12 mouse cellular contexts compared by ENCODE assay signal in genomic region chr1:143918949-143919348, GRCm38 (mm10).
DNase-seq lines count a peak whose midpoint lies in the region; ATAC-seq lines count a peak whose summit lies in the region.
"Had no signal": no experiment of that assay in that cellular context is flagged by ENCODE, and none has a peak within 500 bp of the region (broad histone marks: within the 10 kb centered on the region; RNA-seq: fewer than 3 reads in every experiment).

No protein-coding gene starts in this region.

- no peak overlapping the region for H3K9ac ChIP-seq in heart, embryonic 12.5 days
- H3K9ac ChIP-seq: forebrain, embryonic 13.5 days; hindbrain, embryonic 15.5 days had no signal

- no peak overlapping the region for H3K4me2 ChIP-seq in heart, embryonic 12.5 days
- H3K4me2 ChIP-seq: forebrain, embryonic 13.5 days; hindbrain, embryonic 15.5 days had no signal

- no peak overlapping the region for H3K27ac ChIP-seq in heart, embryonic 12.5 days (ENCODE audit: poor library complexity, severe bottlenecking)
- H3K27ac ChIP-seq: forebrain, embryonic 13.5 days; hindbrain, embryonic 15.5 days; limb, embryonic 10.5 days had no signal

- 79% methylated on average over 5 of the region's 5 CpGs for WGBS in heart, embryonic 12.5 days

- no peaks in the 10 kb centered on the region for H3K9me3 ChIP-seq in heart, embryonic 12.5 days (replicated peaks)
- H3K9me3 ChIP-seq: forebrain, embryonic 13.5 days; hindbrain, embryonic 15.5 days; limb, embryonic 10.5 days had no signal

- no peaks in the 10 kb centered on the region for H3K36me3 ChIP-seq in heart, embryonic 12.5 days
- H3K36me3 ChIP-seq: hindbrain, embryonic 15.5 days; limb, embryonic 10.5 days had no signal

- peak; percentile 42 for DNase-seq in adrenal gland, postnatal 14 days
- no peak for DNase-seq in adrenal gland, adult 18-20 months (ENCODE audit: low spot score in 2 of 2)
- peak; percentile 12 to 20 for DNase-seq in lung, adult 18-20 months
- DNase-seq in lung, postnatal 14 days: no peak
- DNase-seq in monocyte, adult 2 months (ENCODE audit: low read depth in 1 of 2, low spot score in 2 of 2): peak; percentile 33 to 41
- peak; percentile 79 for DNase-seq in thymus, postnatal 25 days
- DNase-seq in layer of hippocampus, postnatal 36 days: no peak
- DNase-seq: cerebellum, postnatal 25 days had no signal

- no peak for ATAC-seq in heart, embryonic 12.5 days (ENCODE audit: insufficient number of reproducible peaks, low FRiP score)
- ATAC-seq: forebrain, embryonic 13.5 days had no signal

- no peaks in the 10 kb centered on the region for H3K4me1 ChIP-seq in heart, embryonic 12.5 days (replicated peaks)
- H3K4me1 ChIP-seq: limb, embryonic 10.5 days had no signal

- H3K27me3 ChIP-seq in heart, embryonic 12.5 days (replicated peaks): no peaks in the 10 kb centered on the region
- H3K27me3 ChIP-seq: forebrain, embryonic 13.5 days; hindbrain, embryonic 15.5 days had no signal

- no peak overlapping the region for H3K4me3 ChIP-seq in heart, embryonic 12.5 days
- H3K4me3 ChIP-seq: forebrain, embryonic 13.5 days; hindbrain, embryonic 15.5 days; limb, embryonic 10.5 days had no signal

Comparison
In these comparisons a context has a peak if more than half of its experiments do, and no peak if none do; other contexts are left out.
1. DNase-seq: peak in adrenal gland, postnatal 14 days (single experiment), lung, adult 18-20 months (2 of 2), monocyte, adult 2 months (2 of 2) and thymus, postnatal 25 days (single experiment); none in adrenal gland, adult 18-20 months (0 of 2), lung, postnatal 14 days (single experiment) and layer of hippocampus, postnatal 36 days (0 of 2).